Mouse (Mus musculus): ENCODE data around the gene Prrt4.

DNA sequence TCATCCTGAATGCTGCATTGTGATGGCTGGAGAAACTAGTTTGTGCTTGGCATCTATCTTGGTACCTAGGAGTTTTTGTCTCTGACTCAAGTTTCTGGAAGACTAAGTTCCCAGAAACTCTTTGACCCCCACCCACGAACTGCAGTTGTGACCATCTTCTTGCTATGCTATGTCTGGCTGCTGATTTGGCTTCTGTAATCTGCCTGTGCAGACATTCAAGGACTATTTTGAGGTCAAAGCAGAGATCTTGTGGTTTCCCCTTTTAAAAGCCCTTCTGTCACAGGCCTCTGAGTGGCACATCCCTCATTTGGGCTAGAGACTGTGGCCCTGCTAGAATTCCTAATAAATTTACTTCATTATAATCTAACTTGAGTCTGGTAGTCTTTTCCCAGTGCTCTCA, 8.6 kb upstream of the Prrt4 start:
- TF ChIP-seq CTCF (IDR thresholded peaks at IDR 0.05; ENCODE audit: control insufficient read depth, insufficient read depth, low read length) (no peak), POLR2A (IDR thresholded peaks at IDR 0.05; ENCODE audit: borderline replicate concordance, control insufficient read depth, low read depth, low read length) (no peak)

Data from bone marrow, adult 2 months (tissue).